Mouse (Mus musculus): ENCODE measurements around the gene Ndc1.
A peak's percentile ranks its signal among the peaks of the same experiment; 100 is the strongest.
"Not testable (repeated sequence)": the region's sequence is repeated elsewhere in the genome, so short reads cannot be mapped to it uniquely, and the experiment has no call there.

The Ndc1 gene

GRCm38 (mm10) chr4:107364190-107364639 lies 3.4 kb upstream of the Ndc1 start:
- no peak for DNase-seq (ENCODE audit: low spot score in 2 of 2)

- not testable (repeated sequence) for DNase-seq (ENCODE audit: low spot score in 2 of 2)
Observed at GRCm38 (mm10) chr4:107366408-107366807, 1.2 kb upstream of the Ndc1 start.

GRCm38 (mm10) chr4:107372304-107372703 lies 4.7 kb downstream of the Ndc1 start:
- DNase-seq (ENCODE audit: low spot score in 2 of 2) = no peak

GRCm38 (mm10) chr4:107374677-107375076 lies 7.1 kb downstream of the Ndc1 start:
- DNase-seq (ENCODE audit: low spot score in 2 of 2) = no peak

GRCm38 (mm10) chr4:107378954-107379353 lies 11.4 kb downstream of the Ndc1 start:
- no peak for DNase-seq (ENCODE audit: low spot score in 2 of 2)

GRCm38 (mm10) chr4:107380871-107381270 lies 13.3 kb downstream of the Ndc1 start:
- DNase-seq (ENCODE audit: low spot score in 2 of 2) = no peak

- DNase-seq (ENCODE audit: low spot score in 2 of 2) = no peak
Observed at GRCm38 (mm10) chr4:107387038-107387437, 19.5 kb downstream of the Ndc1 start.

- no peak for DNase-seq (ENCODE audit: low spot score in 2 of 2)
Observed at GRCm38 (mm10) chr4:107387465-107387864, 19.9 kb downstream of the Ndc1 start.

- no peak for DNase-seq (ENCODE audit: low spot score in 2 of 2)
Observed at GRCm38 (mm10) chr4:107388291-107388690, 20.7 kb downstream of the Ndc1 start.

GRCm38 (mm10) chr4:107389345-107389744 lies 21.8 kb downstream of the Ndc1 start:
- no peak for DNase-seq (ENCODE audit: low spot score in 2 of 2)

- no peak for DNase-seq (ENCODE audit: low spot score in 2 of 2)
Observed at GRCm38 (mm10) chr4:107393771-107394170, 26.2 kb downstream of the Ndc1 start.

- DNase-seq (ENCODE audit: low spot score in 2 of 2) = no peak
Observed at GRCm38 (mm10) chr4:107420202-107420601, 52.6 kb downstream of the Ndc1 start.

GRCm38 (mm10) chr4:107421711-107422110 lies 54.1 kb downstream of the Ndc1 start:
- no peak for DNase-seq (ENCODE audit: low spot score in 2 of 2)

GRCm38 (mm10) chr4:107422176-107422575 lies 54.6 kb downstream of the Ndc1 start:
- DNase-seq (ENCODE audit: low spot score in 2 of 2) = no peak

- no peak for DNase-seq (ENCODE audit: low spot score in 2 of 2)
Observed at GRCm38 (mm10) chr4:107425616-107426015, 58.0 kb downstream of the Ndc1 start.

GRCm38 (mm10) chr4:107426631-107427030 lies 59.0 kb downstream of the Ndc1 start:
- no peak for DNase-seq (ENCODE audit: low spot score in 2 of 2)

- no peak for DNase-seq (ENCODE audit: low spot score in 2 of 2)
Observed at GRCm38 (mm10) chr4:107432717-107433116, 65.1 kb downstream of the Ndc1 start.

GRCm38 (mm10) chr4:107433998-107434355 lies 66.4 kb downstream of the Ndc1 start:
- no peak for DNase-seq (ENCODE audit: low spot score in 2 of 2)

GRCm38 (mm10) chr4:107434356-107435237 lies 67.0 kb downstream of the Ndc1 start, which contains the start of gene Glis1:
Gene Glis1 (plus strand): TSS chr4:107434591.
- DNase-seq (ENCODE audit: low spot score in 2 of 2) = peak in 1 of 2 experiments; percentile 28

GRCm38 (mm10) chr4:107435238-107435946 lies 67.8 kb downstream of the Ndc1 start:
- no peak for DNase-seq (ENCODE audit: low spot score in 2 of 2)

GRCm38 (mm10) chr4:107436476-107436875 lies 68.9 kb downstream of the Ndc1 start:
- DNase-seq (ENCODE audit: low spot score in 2 of 2) = no peak

- DNase-seq (ENCODE audit: low spot score in 2 of 2) = no peak
Observed at GRCm38 (mm10) chr4:107438741-107439140, 71.2 kb downstream of the Ndc1 start.

- DNase-seq (ENCODE audit: low spot score in 2 of 2) = no peak
Observed at GRCm38 (mm10) chr4:107440306-107440705, 72.7 kb downstream of the Ndc1 start.

Measured in spleen, postnatal 10 days (tissue).